25 mouse cellular contexts compared by ENCODE assay signal in the genomic region with DNA sequence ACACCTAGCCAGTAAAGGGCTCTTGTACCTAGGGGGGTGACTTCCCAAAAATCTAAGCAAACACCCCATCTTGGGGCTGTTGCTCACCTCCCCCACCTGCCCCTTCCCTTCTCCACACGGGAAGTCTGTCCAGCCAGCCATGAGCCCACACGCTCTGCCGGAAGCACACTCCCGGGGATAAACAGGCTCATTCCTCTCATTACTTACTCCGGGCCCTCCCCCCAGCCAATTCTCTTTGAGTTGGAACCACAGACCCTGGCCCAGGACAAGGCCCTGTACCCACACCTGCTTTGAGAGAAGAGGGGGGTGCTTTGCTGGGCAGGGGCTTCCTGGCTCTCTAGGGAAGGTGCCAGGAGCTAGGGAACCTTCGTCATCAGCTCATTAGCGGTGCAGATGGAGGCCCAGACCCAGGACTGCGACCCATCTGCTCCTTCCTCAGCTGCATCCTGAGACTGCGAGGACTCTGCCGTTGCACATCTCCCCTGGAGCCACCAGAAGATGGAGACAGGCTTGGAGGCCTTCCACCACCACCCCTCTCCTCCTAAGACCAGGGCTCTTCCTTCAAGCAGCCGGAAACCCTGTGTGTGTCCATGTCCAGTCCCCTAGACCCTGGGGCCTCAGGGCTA. TPM values are rescaled to one million over a fixed set of nuclear protein-coding genes. Genes with fewer than 3 reads are reported as not detected.
A peak's percentile ranks its signal among the peaks of the same experiment; 100 is the strongest.
DNase-seq lines count a peak whose midpoint lies in the region; ATAC-seq and TF ChIP-seq lines count a peak whose summit lies in the region.
"Had no signal": no experiment of that assay in that cellular context is flagged by ENCODE, and none has a peak within 500 bp of the region (broad histone marks: within the 10 kb centered on the region; RNA-seq: fewer than 3 reads in every experiment).

No protein-coding gene starts in this region.

- H3K27ac ChIP-seq in forebrain, embryonic 14.5 days (ENCODE audit: low read depth, low read length) = no peak overlapping the region; the same call in 1 of the 2 replicates
- no peak overlapping the region for H3K27ac ChIP-seq in forebrain, postnatal 0 days (ENCODE audit: low read depth, low read length)
- H3K27ac ChIP-seq: hindbrain, postnatal 0 days; macrophage; midbrain, embryonic 10.5 days; neural tube, embryonic 15.5 days; stomach, embryonic 15.5 days had no signal

- no peaks in the 10 kb centered on the region for H3K36me3 ChIP-seq in forebrain, embryonic 14.5 days (ENCODE audit: control insufficient read depth, insufficient read depth, low read length)
- no peaks in the 10 kb centered on the region for H3K36me3 ChIP-seq in forebrain, postnatal 0 days (ENCODE audit: insufficient read depth)
- H3K36me3 ChIP-seq: heart, embryonic 12.5 days; midbrain, embryonic 10.5 days; neural tube, embryonic 15.5 days; stomach, embryonic 15.5 days had no signal

- WGBS in forebrain, embryonic 14.5 days = 61% methylated on average over 11 of the region's 11 CpGs
- WGBS in forebrain, postnatal 0 days = 58% methylated on average over 11 of the region's 11 CpGs

- H3K9me3 ChIP-seq in forebrain, embryonic 14.5 days (replicated peaks; ENCODE audit: control insufficient read depth, low read length) = no peaks in the 10 kb centered on the region
- no peaks in the 10 kb centered on the region for H3K9me3 ChIP-seq in forebrain, postnatal 0 days (ENCODE audit: low read length)
- H3K9me3 ChIP-seq: heart, embryonic 12.5 days; midbrain, embryonic 10.5 days; neural tube, embryonic 15.5 days; stomach, embryonic 15.5 days had no signal

- intact Hi-C loops in left cerebral cortex, postnatal 4 days (cut with DNase I) = no loop called here
- intact Hi-C loops in left cerebral cortex, postnatal 10 days (cut with DNase I) = no loop called here

- no peak overlapping the region for H3K4me3 ChIP-seq in forebrain, embryonic 14.5 days (ENCODE audit: low read depth, low read length)
- no peak overlapping the region for H3K4me3 ChIP-seq in forebrain, postnatal 0 days (ENCODE audit: low read depth, low read length)
- H3K4me3 ChIP-seq: heart, embryonic 12.5 days; midbrain, embryonic 10.5 days; myocyte; neural tube, embryonic 15.5 days; stomach, embryonic 15.5 days had no signal

- ATAC-seq in forebrain, embryonic 14.5 days = no peak; the same call in 1 of the 2 replicates
- no peak for ATAC-seq in forebrain, postnatal 0 days
- ATAC-seq: hindbrain, postnatal 0 days; intestine, embryonic 16.5 days; lung, postnatal 0 days; midbrain, embryonic 16.5 days had no signal

- TF ChIP-seq CTCF in forebrain, postnatal 0 days (IDR thresholded peaks at IDR 0.05; ENCODE audit: low read depth) = no peak

- H3K27me3 ChIP-seq in forebrain, embryonic 14.5 days (replicated peaks; ENCODE audit: control insufficient read depth, insufficient read depth, low read length) = no peaks in the 10 kb centered on the region
- H3K27me3 ChIP-seq in forebrain, postnatal 0 days (ENCODE audit: insufficient read depth, low read length) = no peaks in the 10 kb centered on the region
- H3K27me3 ChIP-seq: stomach, embryonic 15.5 days had no signal

- H3K4me2 ChIP-seq in forebrain, embryonic 14.5 days (ENCODE audit: low read length) = peak overlapping the region; percentile 40; the same call in 1 of the 2 replicates
- H3K4me2 ChIP-seq in forebrain, postnatal 0 days (ENCODE audit: low read depth) = no peak overlapping the region
- H3K4me2 ChIP-seq: heart, embryonic 12.5 days; neural tube, embryonic 15.5 days; stomach, embryonic 15.5 days had no signal

- peak; percentile 54 for DNase-seq in forebrain, embryonic 14.5 days (ENCODE audit: low spot score)
- DNase-seq in forebrain, postnatal 0 days = no peak
- DNase-seq in left cerebral cortex, postnatal 4 days = peak; percentile 51
- DNase-seq in left cerebral cortex, postnatal 10 days (ENCODE audit: extremely low spot score in 1 of 2, low spot score in 2 of 2) = no peak
- DNase-seq in cerebellum, postnatal 10 days = peak; percentile 78 to 79
- DNase-seq in lung, adult 18-20 months = no peak
- DNase-seq in T-cell, adult 2 months (ENCODE audit: low spot score) = no peak
- DNase-seq: gastrocnemius, postnatal 14 days; heart, adult 18-20 months; heart, postnatal 10 days; kidney, adult 9 months; kidney, postnatal 14 days; thymus, postnatal 25 days had no signal

- peaks cover 25% of the 10 kb centered on the region for H3K4me1 ChIP-seq in forebrain, embryonic 14.5 days (ENCODE audit: control insufficient read depth, insufficient read depth, low read length)
- no peaks in the 10 kb centered on the region; the same call in 1 of the 2 replicates for H3K4me1 ChIP-seq in forebrain, postnatal 0 days (ENCODE audit: insufficient read depth)

- H3K9ac ChIP-seq in forebrain, embryonic 14.5 days (ENCODE audit: low read length) = no peak overlapping the region
- no peak overlapping the region for H3K9ac ChIP-seq in forebrain, postnatal 0 days
- H3K9ac ChIP-seq: heart, embryonic 12.5 days; neural tube, embryonic 15.5 days; stomach, embryonic 15.5 days had no signal

RNA-seq across cellular contexts. Expression of gene Plch2, which starts 39.2 kb away (rescaled TPM):
- polyA plus RNA-seq in forebrain, embryonic 14.5 days (2014; fragmentation: Nextera tagmentation; extraction: Ambion mirVana) = 6.2 and 7.4 TPM in 2 replicates
- 32.1 and 42.1 TPM in 2 replicates for total RNA-seq in forebrain, postnatal 0 days (2014; rRNA removed)
- 11.7 and 17.4 TPM in 2 replicates for polyA plus RNA-seq in forebrain, postnatal 0 days (2015; fragmentation: Nextera tagmentation; extraction: Ambion mirVana)
- total RNA-seq in left cerebral cortex, postnatal 4 days (2021) = 10 to 100 TPM; 50.9 to 56.1 TPM
- total RNA-seq in left cerebral cortex, postnatal 10 days (2021) = 10 to 100 TPM; 33.3 to 41.2 TPM
- total RNA-seq: heart, postnatal 10 days; liver, adult 2 months had no signal
- polyA plus RNA-seq: macrophage had no signal

RNA-seq across cellular contexts. Expression of gene Pex10, which starts 49.5 kb away (rescaled TPM):
- polyA plus RNA-seq in forebrain, embryonic 14.5 days (2014; fragmentation: Nextera tagmentation; extraction: Ambion mirVana) = 4.2 and 4.9 TPM in 2 replicates
- total RNA-seq in forebrain, postnatal 0 days (2014; rRNA removed) = 16.9 and 18.5 TPM in 2 replicates
- polyA plus RNA-seq in forebrain, postnatal 0 days (2015; fragmentation: Nextera tagmentation; extraction: Ambion mirVana) = 14.0 and 14.1 TPM in 2 replicates
- 10 to 100 TPM; 12.0 to 13.5 TPM for total RNA-seq in left cerebral cortex, postnatal 4 days (2021)
- 10 to 100 TPM; 18.0 to 19.3 TPM for total RNA-seq in left cerebral cortex, postnatal 10 days (2021)

RNA-seq across cellular contexts. Expression of gene Pank4, which starts 53.4 kb away (rescaled TPM):
- 34.6 and 38.9 TPM in 2 replicates for polyA plus RNA-seq in forebrain, embryonic 14.5 days (2014; fragmentation: Nextera tagmentation; extraction: Ambion mirVana)
- total RNA-seq in forebrain, postnatal 0 days (2014; rRNA removed) = 39.7 and 40.0 TPM in 2 replicates
- 20.4 and 22.6 TPM in 2 replicates for polyA plus RNA-seq in forebrain, postnatal 0 days (2015; fragmentation: Nextera tagmentation; extraction: Ambion mirVana)
- 10 to 100 TPM; 34.5 to 39.8 TPM for total RNA-seq in left cerebral cortex, postnatal 4 days (2021)
- total RNA-seq in left cerebral cortex, postnatal 10 days (2021) = 10 to 100 TPM; 30.6 to 31.9 TPM

RNA-seq across cellular contexts. Expression of gene Hes5, which starts 56.6 kb away (rescaled TPM):
- polyA plus RNA-seq in forebrain, embryonic 14.5 days (2014; fragmentation: Nextera tagmentation; extraction: Ambion mirVana) = 73.0 and 86.0 TPM in 2 replicates
- 92.2 and 100 TPM in 2 replicates for total RNA-seq in forebrain, postnatal 0 days (2014; rRNA removed)
- 107 and 120 TPM in 2 replicates for polyA plus RNA-seq in forebrain, postnatal 0 days (2015; fragmentation: Nextera tagmentation; extraction: Ambion mirVana)
- 10 to 100 TPM; 56.8 to 74.5 TPM for total RNA-seq in left cerebral cortex, postnatal 4 days (2021)
- total RNA-seq in left cerebral cortex, postnatal 10 days (2021) = 10 to 100 TPM; 33.3 to 61.6 TPM
- total RNA-seq: adrenal gland, adult 18-20 months; heart, postnatal 10 days; liver, adult 2 months had no signal
- polyA plus RNA-seq: liver, adult 2 months; macrophage; myocyte had no signal

Comparison
In these comparisons a context has a peak if more than half of its experiments do, and no peak if none do; other contexts are left out.
1. DNase-seq: peak in forebrain, embryonic 14.5 days (single experiment), left cerebral cortex, postnatal 4 days (single experiment) and cerebellum, postnatal 10 days (2 of 2); none in forebrain, postnatal 0 days (single experiment), left cerebral cortex, postnatal 10 days (0 of 2), lung, adult 18-20 months (0 of 2) and T-cell, adult 2 months (single experiment).